15 mouse cellular contexts compared by ENCODE assay signal in genomic region chr3:105900266-105900665, GRCm38 (mm10). TPM values are rescaled to one million over a fixed set of nuclear protein-coding genes. Genes with fewer than 3 reads are reported as not detected.
DNase-seq lines count a peak whose midpoint lies in the region; ATAC-seq and TF ChIP-seq lines count a peak whose summit lies in the region.
"Had no signal": no experiment of that assay in that cellular context is flagged by ENCODE, and none has a peak within 500 bp of the region (broad histone marks: within the 10 kb centered on the region; RNA-seq: fewer than 3 reads in every experiment).

No protein-coding gene starts in this region.

- H3K9me3 ChIP-seq in liver, embryonic 15.5 days (replicated peaks) = no peaks in the 10 kb centered on the region
- H3K9me3 ChIP-seq in liver, embryonic 11.5 days (ENCODE audit: control insufficient read depth, low read length) = no peaks in the 10 kb centered on the region
- no peaks in the 10 kb centered on the region for H3K9me3 ChIP-seq in hindbrain, embryonic 16.5 days (ENCODE audit: control insufficient read depth, low read length)
- H3K9me3 ChIP-seq: hindbrain, embryonic 13.5 days; liver, embryonic 13.5 days had no signal

- 54% methylated on average over 6 of the region's 6 CpGs for WGBS in liver, embryonic 15.5 days (ENCODE audit: insufficient replicate concordance)
- 65% methylated on average over 6 of the region's 6 CpGs for WGBS in liver, embryonic 11.5 days
- WGBS in bone marrow, adult 2 months = 26% methylated on average over 6 of the region's 6 CpGs
- WGBS in hindbrain, embryonic 16.5 days = 74% methylated on average over 6 of the region's 6 CpGs

- no peaks in the 10 kb centered on the region for H3K36me3 ChIP-seq in liver, embryonic 15.5 days (replicated peaks)
- no peaks in the 10 kb centered on the region for H3K36me3 ChIP-seq in liver, embryonic 11.5 days (ENCODE audit: control insufficient read depth, insufficient read depth, low read length)
- no peaks in the 10 kb centered on the region for H3K36me3 ChIP-seq in hindbrain, embryonic 16.5 days (ENCODE audit: control insufficient read depth, insufficient read depth, low read length)
- H3K36me3 ChIP-seq: hindbrain, embryonic 13.5 days; liver, embryonic 13.5 days had no signal

- no peak overlapping the region for H3K4me2 ChIP-seq in liver, embryonic 15.5 days
- no peak overlapping the region for H3K4me2 ChIP-seq in liver, embryonic 11.5 days
- no peak overlapping the region for H3K4me2 ChIP-seq in hindbrain, embryonic 16.5 days (ENCODE audit: low read length)
- H3K4me2 ChIP-seq: heart, embryonic 11.5 days; hindbrain, embryonic 13.5 days; liver, embryonic 13.5 days had no signal

- H3K4me1 ChIP-seq in liver, embryonic 15.5 days (replicated peaks) = peaks cover 23% of the 10 kb centered on the region
- peaks cover 10% of the 10 kb centered on the region for H3K4me1 ChIP-seq in liver, embryonic 11.5 days (replicated peaks; ENCODE audit: control insufficient read depth, insufficient read depth, low read length)
- peaks cover 8% of the 10 kb centered on the region; the same call in 1 of the 2 replicates for H3K4me1 ChIP-seq in bone marrow, adult 2 months (ENCODE audit: control insufficient read depth, insufficient read depth, low read length)
- H3K4me1 ChIP-seq in hindbrain, embryonic 16.5 days (ENCODE audit: control insufficient read depth, insufficient read depth, low read depth, low read length) = no peaks in the 10 kb centered on the region
- H3K4me1 ChIP-seq: hindbrain, embryonic 13.5 days had no signal

- H3K27me3 ChIP-seq in liver, embryonic 15.5 days = no peaks in the 10 kb centered on the region
- H3K27me3 ChIP-seq in liver, embryonic 11.5 days (replicated peaks; ENCODE audit: control insufficient read depth, insufficient read depth, low read length) = no peaks in the 10 kb centered on the region
- H3K27me3 ChIP-seq in hindbrain, embryonic 16.5 days (replicated peaks; ENCODE audit: control insufficient read depth, insufficient read depth, low read length) = no peaks in the 10 kb centered on the region
- H3K27me3 ChIP-seq: hindbrain, embryonic 13.5 days; liver, embryonic 13.5 days had no signal

- no peak for TF ChIP-seq POLR2A in bone marrow, adult 2 months (IDR thresholded peaks at IDR 0.05; ENCODE audit: borderline replicate concordance, control insufficient read depth, low read depth, low read length)

- TF ChIP-seq CTCF in bone marrow, adult 2 months (IDR thresholded peaks at IDR 0.05; ENCODE audit: control insufficient read depth, insufficient read depth, low read length) = no peak

- no peak for ATAC-seq in liver, embryonic 15.5 days (ENCODE audit: insufficient read depth)
- ATAC-seq in liver, embryonic 11.5 days (replicated peaks; ENCODE audit: low FRiP score) = no peak
- no peak for ATAC-seq in hindbrain, embryonic 16.5 days

- 0 out of 2 replicates have a peak overlapping the region, but pooled peaks have one; percentile 3 for H3K27ac ChIP-seq in liver, embryonic 15.5 days (replicated peaks)
- no peak overlapping the region for H3K27ac ChIP-seq in liver, embryonic 11.5 days (ENCODE audit: low read depth, low read length)
- H3K27ac ChIP-seq in bone marrow, adult 2 months (ENCODE audit: control insufficient read depth, insufficient read depth, low read depth, low read length, poor library complexity) = peak overlapping the region; percentile 49
- H3K27ac ChIP-seq in hindbrain, embryonic 16.5 days (ENCODE audit: low read depth, low read length) = no peak overlapping the region
- H3K27ac ChIP-seq: hindbrain, embryonic 13.5 days; liver, embryonic 13.5 days had no signal

- H3K9ac ChIP-seq in liver, embryonic 15.5 days = no peak overlapping the region
- no peak overlapping the region for H3K9ac ChIP-seq in liver, embryonic 11.5 days (ENCODE audit: low read depth, low read length)
- H3K9ac ChIP-seq in hindbrain, embryonic 16.5 days (ENCODE audit: low read depth, low read length) = no peak overlapping the region
- H3K9ac ChIP-seq: hindbrain, embryonic 13.5 days; liver, embryonic 13.5 days had no signal

- no peak overlapping the region for H3K4me3 ChIP-seq in liver, embryonic 15.5 days (replicated peaks)
- H3K4me3 ChIP-seq in liver, embryonic 11.5 days (ENCODE audit: low read depth, low read length) = no peak overlapping the region
- H3K4me3 ChIP-seq in bone marrow, adult 2 months (replicated peaks; ENCODE audit: control insufficient read depth, low read depth, low read length) = no peak overlapping the region
- no peak overlapping the region for H3K4me3 ChIP-seq in hindbrain, embryonic 16.5 days (ENCODE audit: low read length)
- H3K4me3 ChIP-seq: hindbrain, embryonic 13.5 days; liver, embryonic 13.5 days had no signal

- DNase-seq in liver, embryonic 11.5 days (ENCODE audit: low spot score) = no peak
- peak; percentile 39 to 43 for DNase-seq in B cell, adult 2 months
- peak; percentile 33 for DNase-seq in naive thymus-derived CD4-positive, alpha-beta T cell, adult 2 months (ENCODE audit: low read depth)
- DNase-seq in urinary bladder, adult 18-20 months (ENCODE audit: low spot score in 2 of 2) = no peak

RNA-seq across cellular contexts. Expression of gene Tmigd3, which starts 29.6 kb away (rescaled TPM):
- 0.24 TPM in 1 of 2 replicates, not detected in the other for polyA plus RNA-seq in liver, embryonic 15.5 days (2015; fragmentation: Nextera tagmentation; extraction: Ambion mirVana)
- 0.26 and 0.27 TPM in 2 replicates for polyA plus RNA-seq in liver, embryonic 11.5 days (2014; fragmentation: Nextera tagmentation; extraction: Ambion mirVana)
- not detected in 2 replicates for polyA plus RNA-seq in bone marrow, adult 2 months (2011; ENCODE audit: insufficient read depth, insufficient read length, low replicate concordance, missing spikeins)
- not detected in 2 replicates for polyA plus RNA-seq in hindbrain, embryonic 16.5 days (2015; fragmentation: Nextera tagmentation; extraction: Ambion mirVana)
- polyA plus RNA-seq: forebrain, embryonic 14.5 days; hindbrain, embryonic 13.5 days; kidney, embryonic 16.5 days; lung, embryonic 16.5 days; midbrain, embryonic 16.5 days; neural tube, embryonic 11.5 days had no signal

RNA-seq across cellular contexts. Expression of gene Adora3, which starts 29.6 kb away (rescaled TPM):
- polyA plus RNA-seq in liver, embryonic 15.5 days (2015; fragmentation: Nextera tagmentation; extraction: Ambion mirVana) = 0.64 and 0.82 TPM in 2 replicates
- polyA plus RNA-seq in liver, embryonic 11.5 days (2014; fragmentation: Nextera tagmentation; extraction: Ambion mirVana) = 0.36 and 0.92 TPM in 2 replicates
- polyA plus RNA-seq in bone marrow, adult 2 months (2011; ENCODE audit: insufficient read depth, insufficient read length, low replicate concordance, missing spikeins) = 1.7 and 3.4 TPM in 2 replicates
- 0.12 and 0.26 TPM in 2 replicates for polyA plus RNA-seq in hindbrain, embryonic 16.5 days (2015; fragmentation: Nextera tagmentation; extraction: Ambion mirVana)
- polyA plus RNA-seq: kidney, embryonic 16.5 days had no signal

RNA-seq across cellular contexts. Expression of gene I830077J02Rik, which starts 32.2 kb away (rescaled TPM):
- 3.2 and 3.5 TPM in 2 replicates for polyA plus RNA-seq in liver, embryonic 15.5 days (2015; fragmentation: Nextera tagmentation; extraction: Ambion mirVana)
- 5.6 and 5.9 TPM in 2 replicates for polyA plus RNA-seq in liver, embryonic 11.5 days (2014; fragmentation: Nextera tagmentation; extraction: Ambion mirVana)
- polyA plus RNA-seq in bone marrow, adult 2 months (2011; ENCODE audit: insufficient read depth, insufficient read length, low replicate concordance, missing spikeins) = 27.2 and 72.9 TPM in 2 replicates
- polyA plus RNA-seq in hindbrain, embryonic 16.5 days (2015; fragmentation: Nextera tagmentation; extraction: Ambion mirVana) = 0.19 and 0.40 TPM in 2 replicates

RNA-seq across cellular contexts. Expression of gene Wdr77, which starts 58.9 kb away (rescaled TPM):
- polyA plus RNA-seq in liver, embryonic 15.5 days (2015; fragmentation: Nextera tagmentation; extraction: Ambion mirVana) = 39.8 and 41.1 TPM in 2 replicates
- 154 and 167 TPM in 2 replicates for polyA plus RNA-seq in liver, embryonic 11.5 days (2014; fragmentation: Nextera tagmentation; extraction: Ambion mirVana)
- polyA plus RNA-seq in bone marrow, adult 2 months (2011; ENCODE audit: insufficient read depth, insufficient read length, low replicate concordance, missing spikeins) = 15.8 and 23.9 TPM in 2 replicates
- 85.1 and 87.3 TPM in 2 replicates for polyA plus RNA-seq in hindbrain, embryonic 16.5 days (2015; fragmentation: Nextera tagmentation; extraction: Ambion mirVana)

RNA-seq across cellular contexts. Expression of gene Atp5f1, which starts 59.6 kb away (rescaled TPM):
- 286 and 308 TPM in 2 replicates for polyA plus RNA-seq in liver, embryonic 15.5 days (2015; fragmentation: Nextera tagmentation; extraction: Ambion mirVana)
- 499 and 512 TPM in 2 replicates for polyA plus RNA-seq in liver, embryonic 11.5 days (2014; fragmentation: Nextera tagmentation; extraction: Ambion mirVana)
- polyA plus RNA-seq in bone marrow, adult 2 months (2011; ENCODE audit: insufficient read depth, insufficient read length, low replicate concordance, missing spikeins) = 125 and 184 TPM in 2 replicates
- 537 and 609 TPM in 2 replicates for polyA plus RNA-seq in hindbrain, embryonic 16.5 days (2015; fragmentation: Nextera tagmentation; extraction: Ambion mirVana)

Comparison
In these comparisons a context has a peak if more than half of its experiments do, and no peak if none do; other contexts are left out.
1. H3K27ac ChIP-seq: peak in liver, embryonic 15.5 days (single experiment) and bone marrow, adult 2 months (single experiment); none in liver, embryonic 11.5 days (single experiment) and hindbrain, embryonic 16.5 days (single experiment).
2. DNase-seq: peak in B cell, adult 2 months (2 of 2) and naive thymus-derived CD4-positive, alpha-beta T cell, adult 2 months (single experiment); none in liver, embryonic 11.5 days (single experiment) and urinary bladder, adult 18-20 months (0 of 2).